Mouse (Mus musculus) limb, embryonic 10.5 days (tissue): Measurements from ENCODE around the gene Zfyve26. TPM values are rescaled to one million over a fixed set of nuclear protein-coding genes. Genes with fewer than 3 reads are reported as not detected.

Experiments used
- DNase-seq: peaks from one replicate; pipeline ENCODE4 v3.0.0-alpha.2; 2017; ENCODE audit warnings: low spot score
- H3K27ac ChIP-seq: fragments of 300-500 bp; sonication (generic); 2 replicates; pipeline ENCODE4 v1.5.1; 2016; ENCODE audit warnings: mild to moderate bottlenecking
- H3K27me3 ChIP-seq: fragments of 300-500 bp; sonication (generic); 2 replicates; pipeline ENCODE4 v1.6.1; 2016; ENCODE audit warnings: low read depth, mild to moderate bottlenecking; ENCODE audit not compliant: poor library complexity, severe bottlenecking
- H3K36me3 ChIP-seq: fragments of 300-500 bp; sonication (generic); 2 replicates; pipeline ENCODE4 v1.6.1; 2016; ENCODE audit warnings: mild to moderate bottlenecking, moderate library complexity
- H3K4me1 ChIP-seq: fragments of 300-500 bp; sonication (generic); 2 replicates; pipeline ENCODE4 v1.6.1; 2016
- H3K4me3 ChIP-seq: fragments of 300-500 bp; sonication (generic); 2 replicates; pipeline ENCODE4 v1.5.1; 2016; ENCODE audit warnings: mild to moderate bottlenecking, moderate library complexity
- H3K9me3 ChIP-seq: fragments of 300-500 bp; sonication (generic); replicated peaks from 2 replicates; pipeline ENCODE4 v1.6.1; 2016; ENCODE audit warnings: mild to moderate bottlenecking
- WGBS: fragments of 180-500 bp; shearing (Covaris S2); methylation state at CpG from one replicate; pipeline ENCODE4 v1.1.7; 2016; 5-methylcytosine and 5-hydroxymethylcytosine counted together
- polyA plus RNA-seq: library from polyadenylated mRNA; unstranded; fragments of >200 nt; fragmentation: Nextera tagmentation; extraction: Ambion mirVana; gene quantifications from 2 replicates; pipeline ENCODE4 v1.2.1, GENCODE M21; 2016

The Zfyve26 gene
- polyA plus RNA-seq, 1 experiment from 2014 or later: 18.2 TPM

GRCm38 (mm10) chr12:79306013-79306412 lies 9.9 kb upstream of the Zfyve26 start:
- Histone ChIP-seq H3K9me3 (no peaks in the 10 kb centered on the region), H3K36me3 (peaks cover 9% of the 10 kb centered on the region; the same call in 1 of the 2 replicates), H3K27me3 (no peaks in the 10 kb centered on the region), H3K27ac (no peak overlapping the region), H3K4me1 (no peaks in the 10 kb centered on the region), H3K4me3 (no peak overlapping the region)
- DNase-seq: no peak
- WGBS: 69% methylated on average over 4 of the region's 4 CpGs

- H3K4me3 ChIP-seq: no peak overlapping the region
- WGBS: 74% methylated on average over 1 of the region's 1 CpGs
These were observed 9.0 kb upstream of the Zfyve26 start for GRCm38 (mm10) chr12:79305131-79305530.

GRCm38 (mm10) chr12:79301802-79302201 lies 5.7 kb upstream of the Zfyve26 start:
- Histone ChIP-seq H3K9me3 (no peaks in the 10 kb centered on the region), H3K4me3 (no peak overlapping the region), H3K36me3 (peaks cover 9% of the 10 kb centered on the region; the same call in 1 of the 2 replicates), H3K27me3 (no peaks in the 10 kb centered on the region), H3K27ac (no peak overlapping the region), H3K4me1 (peaks cover 6% of the 10 kb centered on the region; the same call in 1 of the 2 replicates)
- WGBS: 93% methylated on average over 9 of the region's 9 CpGs
- no peak for DNase-seq

More at GRCm38 (mm10) chr12:79305131-79305530, 9.0 kb upstream of the Zfyve26 start:
- H3K27me3 ChIP-seq: no peaks in the 10 kb centered on the region
- no peaks in the 10 kb centered on the region for H3K9me3 ChIP-seq
- peaks cover 9% of the 10 kb centered on the region; the same call in 1 of the 2 replicates for H3K36me3 ChIP-seq
- no peaks in the 10 kb centered on the region for H3K4me1 ChIP-seq
- no peak for DNase-seq
- no peak overlapping the region for H3K27ac ChIP-seq

GRCm38 (mm10) chr12:79297884-79298636 lies 2.0 kb upstream of the Zfyve26 start:
- Histone ChIP-seq H3K4me1 (peaks cover 15% of the 10 kb centered on the region), H3K36me3 (peaks cover 6% of the 10 kb centered on the region; the same call in 1 of the 2 replicates), H3K4me3 (peak overlapping the region; percentile 73), H3K27ac (peak overlapping the region; percentile 89), H3K27me3 (no peaks in the 10 kb centered on the region), H3K9me3 (no peaks in the 10 kb centered on the region)
- no peak for DNase-seq
- WGBS: 20% methylated on average over 15 of the region's 15 CpGs

GRCm38 (mm10) chr12:79297121-79297576 lies 1.0 kb upstream of the Zfyve26 start, which contains the start of gene Rad51b:
Gene Rad51b, plus strand, starts transcription at chr12:79297282.
- H3K36me3 ChIP-seq: peaks cover 5% of the 10 kb centered on the region
- WGBS: under 1% methylated on average over 21 of the region's 21 CpGs
- H3K4me3 ChIP-seq: peak within 1 kb of the TSS; percentile 73
- no peaks in the 10 kb centered on the region for H3K9me3 ChIP-seq
- H3K4me1 ChIP-seq: peaks cover 15% of the 10 kb centered on the region
- peak; percentile 83 for DNase-seq
- no peaks in the 10 kb centered on the region for H3K27me3 ChIP-seq
- peak within 1 kb of the TSS; percentile 89 for H3K27ac ChIP-seq

- Histone ChIP-seq H3K27ac (no peak overlapping the region), H3K4me3 (no peak overlapping the region), H3K36me3 (peaks cover 34% of the 10 kb centered on the region), H3K4me1 (peaks cover 10% of the 10 kb centered on the region), H3K27me3 (no peaks in the 10 kb centered on the region), H3K9me3 (no peaks in the 10 kb centered on the region)
- no peak for DNase-seq
- 90% methylated on average over 6 of the region's 6 CpGs for WGBS
These were observed 3.2 kb downstream of the Zfyve26 start for GRCm38 (mm10) chr12:79292874-79293273.

- Histone ChIP-seq H3K27me3 (no peaks in the 10 kb centered on the region), H3K4me3 (no peak overlapping the region), H3K9me3 (no peaks in the 10 kb centered on the region), H3K4me1 (no peaks in the 10 kb centered on the region), H3K27ac (no peak overlapping the region), H3K36me3 (peaks cover 99% of the 10 kb centered on the region)
- WGBS: 91% methylated on average over 8 of the region's 8 CpGs
- DNase-seq: no peak
These were observed 13.5 kb downstream of the Zfyve26 start for GRCm38 (mm10) chr12:79282595-79282994.

GRCm38 (mm10) chr12:79279513-79280115 lies 16.5 kb downstream of the Zfyve26 start:
- Histone ChIP-seq H3K4me1 (no peaks in the 10 kb centered on the region), H3K27ac (no peak overlapping the region), H3K36me3 (peaks cover 97% of the 10 kb centered on the region), H3K27me3 (no peaks in the 10 kb centered on the region), H3K4me3 (no peak overlapping the region), H3K9me3 (no peaks in the 10 kb centered on the region)
- WGBS: 83% methylated on average over 13 of the region's 13 CpGs
- DNase-seq: no peak

GRCm38 (mm10) chr12:79272604-79273003 lies 23.5 kb downstream of the Zfyve26 start:
- 87% methylated on average over 4 of the region's 4 CpGs for WGBS
- no peak overlapping the region for H3K4me3 ChIP-seq
- no peaks in the 10 kb centered on the region for H3K27me3 ChIP-seq
- DNase-seq: no peak
- no peaks in the 10 kb centered on the region for H3K4me1 ChIP-seq
- H3K9me3 ChIP-seq: no peaks in the 10 kb centered on the region
- H3K36me3 ChIP-seq: peaks cover 98% of the 10 kb centered on the region
- H3K27ac ChIP-seq: no peak overlapping the region

- no peaks in the 10 kb centered on the region for H3K4me1 ChIP-seq
- peak; percentile 54 for DNase-seq
- no peaks in the 10 kb centered on the region for H3K27me3 ChIP-seq
- 62% methylated on average over 5 of the region's 5 CpGs for WGBS
- peaks cover 81% of the 10 kb centered on the region for H3K36me3 ChIP-seq
- no peak overlapping the region for H3K4me3 ChIP-seq
- no peak overlapping the region for H3K27ac ChIP-seq
- no peaks in the 10 kb centered on the region for H3K9me3 ChIP-seq
These were observed 35.1 kb downstream of the Zfyve26 start for GRCm38 (mm10) chr12:79261035-79261434.

GRCm38 (mm10) chr12:79260154-79260553 lies 36.0 kb downstream of the Zfyve26 start:
- Histone ChIP-seq H3K4me3 (no peak overlapping the region), H3K36me3 (peaks cover 78% of the 10 kb centered on the region), H3K27ac (no peak overlapping the region), H3K4me1 (no peaks in the 10 kb centered on the region), H3K27me3 (no peaks in the 10 kb centered on the region), H3K9me3 (no peaks in the 10 kb centered on the region)
- no peak for DNase-seq
- 96% methylated on average over 2 of the region's 2 CpGs for WGBS

- Histone ChIP-seq H3K4me3 (no peak overlapping the region), H3K36me3 (peaks cover 80% of the 10 kb centered on the region), H3K27me3 (no peaks in the 10 kb centered on the region), H3K9me3 (no peaks in the 10 kb centered on the region), H3K27ac (no peak overlapping the region), H3K4me1 (no peaks in the 10 kb centered on the region)
- 97% methylated on average over 10 of the region's 10 CpGs for WGBS
- DNase-seq: no peak
These were observed 41.1 kb downstream of the Zfyve26 start for GRCm38 (mm10) chr12:79254975-79255374.
